ENCODE assay signal across 26 mouse cellular contexts in the genomic region with DNA sequence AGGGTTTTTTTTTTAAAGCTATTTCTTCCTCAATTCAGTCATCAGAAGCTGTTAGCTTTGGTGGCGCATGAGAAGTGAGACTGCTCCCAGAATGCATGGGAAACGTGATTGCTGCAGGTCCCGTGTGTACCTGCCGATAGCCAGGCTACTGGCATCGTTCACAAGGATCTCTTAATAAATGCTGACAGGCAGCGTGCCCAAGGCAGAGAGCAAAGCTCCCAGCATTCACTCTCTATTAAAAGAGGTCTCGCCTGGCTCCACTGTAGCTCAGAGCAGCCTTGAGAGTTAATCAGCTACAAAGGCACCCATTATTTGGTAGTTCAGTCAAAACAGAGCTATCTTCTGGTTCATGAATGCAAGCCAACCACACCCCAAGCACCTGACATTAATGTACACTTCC.
DNase-seq lines count a peak whose midpoint lies in the region; ATAC-seq and TF ChIP-seq lines count a peak whose summit lies in the region.
"Had no signal": no experiment of that assay in that cellular context is flagged by ENCODE, and none has a peak within 500 bp of the region (broad histone marks: within the 10 kb centered on the region; RNA-seq: fewer than 3 reads in every experiment).

No protein-coding gene starts in this region.

- no peaks in the 10 kb centered on the region for H3K4me1 ChIP-seq in cerebellum, adult 2 months (ENCODE audit: control insufficient read depth, insufficient read depth, low read length)
- H3K4me1 ChIP-seq in kidney, embryonic 15.5 days: no peaks in the 10 kb centered on the region
- no peaks in the 10 kb centered on the region for H3K4me1 ChIP-seq in midbrain, embryonic 15.5 days
- H3K4me1 ChIP-seq in midbrain, embryonic 11.5 days (ENCODE audit: control insufficient read depth, insufficient read depth, low read length): no peaks in the 10 kb centered on the region
- H3K4me1 ChIP-seq: forebrain, embryonic 13.5 days; hindbrain, embryonic 10.5 days; liver, embryonic 12.5 days; midbrain, embryonic 12.5 days; neural tube, embryonic 12.5 days had no signal

- no peak overlapping the region for H3K4me3 ChIP-seq in cerebellum, adult 2 months (replicated peaks; ENCODE audit: insufficient read depth, low read depth, low read length)
- no peak overlapping the region for H3K4me3 ChIP-seq in kidney, embryonic 15.5 days (replicated peaks)
- H3K4me3 ChIP-seq in midbrain, embryonic 15.5 days: no peak overlapping the region
- H3K4me3 ChIP-seq in midbrain, embryonic 11.5 days (ENCODE audit: low read depth, low read length): no peak overlapping the region
- H3K4me3 ChIP-seq: forebrain, embryonic 13.5 days; hindbrain, embryonic 10.5 days; liver, embryonic 12.5 days; midbrain, embryonic 12.5 days; myocyte; neural tube, embryonic 12.5 days had no signal

- no peak overlapping the region for H3K9ac ChIP-seq in kidney, embryonic 15.5 days
- no peak overlapping the region for H3K9ac ChIP-seq in midbrain, embryonic 15.5 days
- H3K9ac ChIP-seq in midbrain, embryonic 11.5 days (ENCODE audit: low read length): no peak overlapping the region
- H3K9ac ChIP-seq: forebrain, embryonic 13.5 days; liver, embryonic 12.5 days; liver, postnatal 0 days; midbrain, embryonic 12.5 days; neural tube, embryonic 12.5 days had no signal

- DNase-seq in cerebellum, postnatal 10 days: peak; percentile 7 to 13
- no peak for DNase-seq in cerebellum, adult 2 months
- peak; percentile 31 for DNase-seq in kidney, adult 11 months
- no peak for DNase-seq in midbrain, embryonic 11.5 days (ENCODE audit: low spot score, missing footprints)
- peak; percentile 10 to 13 for DNase-seq in kidney, postnatal 36 days
- no peak for DNase-seq in layer of hippocampus, adult 8-10 months (ENCODE audit: low spot score in 2 of 2)
- DNase-seq: adrenal gland, adult 2 months; adrenal gland, postnatal 36 days; cerebellum, adult 8-10 months; cerebellum, postnatal 36 days; heart, postnatal 14 days; left cerebral cortex, postnatal 4 days; liver, postnatal 0 days; lung, postnatal 36 days; thymus, adult 2 months; thymus, postnatal 36 days had no signal

- no peak for ATAC-seq in kidney, embryonic 15.5 days (replicated peaks; ENCODE audit: low FRiP score)
- ATAC-seq in midbrain, embryonic 15.5 days (replicated peaks): no peak
- ATAC-seq in midbrain, embryonic 11.5 days (ENCODE audit: low FRiP score): no peak
- ATAC-seq: activated CD4-positive, CD25-positive, alpha-beta regulatory T cell, adult 4 months; forebrain, embryonic 13.5 days; intestine, postnatal 0 days; liver, embryonic 12.5 days; liver, postnatal 0 days had no signal

- H3K9me3 ChIP-seq in kidney, embryonic 15.5 days (replicated peaks): no peaks in the 10 kb centered on the region
- H3K9me3 ChIP-seq in midbrain, embryonic 15.5 days: no peaks in the 10 kb centered on the region
- H3K9me3 ChIP-seq in midbrain, embryonic 11.5 days (ENCODE audit: control insufficient read depth, low read length): no peaks in the 10 kb centered on the region
- H3K9me3 ChIP-seq: forebrain, embryonic 13.5 days; hindbrain, embryonic 10.5 days; neural tube, embryonic 12.5 days had no signal

- no peak for TF ChIP-seq POLR2A in cerebellum, adult 2 months (IDR thresholded peaks at IDR 0.05; ENCODE audit: borderline replicate concordance, insufficient read depth, low read length)

- no peaks in the 10 kb centered on the region for H3K36me3 ChIP-seq in kidney, embryonic 15.5 days
- H3K36me3 ChIP-seq in midbrain, embryonic 15.5 days (replicated peaks): no peaks in the 10 kb centered on the region
- no peaks in the 10 kb centered on the region for H3K36me3 ChIP-seq in midbrain, embryonic 11.5 days (ENCODE audit: control insufficient read depth, insufficient read depth, low read length)
- H3K36me3 ChIP-seq: hindbrain, embryonic 10.5 days; liver, embryonic 12.5 days; midbrain, embryonic 12.5 days; neural tube, embryonic 12.5 days had no signal

- TF ChIP-seq CTCF in cerebellum, adult 2 months (IDR thresholded peaks at IDR 0.05; ENCODE audit: borderline replicate concordance, insufficient read depth, low read depth, low read length): no peak

- H3K4me2 ChIP-seq in kidney, embryonic 15.5 days: no peak overlapping the region
- no peak overlapping the region for H3K4me2 ChIP-seq in midbrain, embryonic 15.5 days
- H3K4me2 ChIP-seq in midbrain, embryonic 11.5 days: no peak overlapping the region
- H3K4me2 ChIP-seq: forebrain, embryonic 13.5 days; liver, embryonic 12.5 days; midbrain, embryonic 12.5 days; neural tube, embryonic 12.5 days had no signal

- 42% methylated on average over 7 of the region's 7 CpGs for WGBS in cerebellum, adult 2 months
- 84% methylated on average over 7 of the region's 7 CpGs for WGBS in kidney, embryonic 15.5 days
- WGBS in midbrain, embryonic 15.5 days: 43% methylated on average over 7 of the region's 7 CpGs
- WGBS in midbrain, embryonic 11.5 days: 91% methylated on average over 7 of the region's 7 CpGs

- no peaks in the 10 kb centered on the region for H3K27me3 ChIP-seq in cerebellum, adult 2 months (ENCODE audit: control insufficient read depth, insufficient read depth, low read length)
- no peaks in the 10 kb centered on the region for H3K27me3 ChIP-seq in kidney, embryonic 15.5 days
- no peaks in the 10 kb centered on the region for H3K27me3 ChIP-seq in midbrain, embryonic 15.5 days (replicated peaks)
- H3K27me3 ChIP-seq in midbrain, embryonic 11.5 days (ENCODE audit: control insufficient read depth, insufficient read depth, low read length): no peaks in the 10 kb centered on the region
- H3K27me3 ChIP-seq: forebrain, embryonic 13.5 days; liver, embryonic 12.5 days; midbrain, embryonic 12.5 days; neural tube, embryonic 12.5 days had no signal

- H3K27ac ChIP-seq in cerebellum, adult 2 months (ENCODE audit: insufficient read depth, low read length): no peak overlapping the region
- no peak overlapping the region for H3K27ac ChIP-seq in kidney, embryonic 15.5 days
- 0 out of 2 replicates have a peak overlapping the region, but pooled peaks have one; percentile 7 for H3K27ac ChIP-seq in midbrain, embryonic 15.5 days
- H3K27ac ChIP-seq in midbrain, embryonic 11.5 days (ENCODE audit: low read depth, low read length): no peak overlapping the region
- H3K27ac ChIP-seq: forebrain, embryonic 13.5 days; hindbrain, embryonic 10.5 days; liver, embryonic 12.5 days; midbrain, embryonic 12.5 days; neural tube, embryonic 12.5 days had no signal

Comparison
In these comparisons a context has a peak if more than half of its experiments do, and no peak if none do; other contexts are left out.
1. DNase-seq: peak in cerebellum, postnatal 10 days (2 of 2), kidney, adult 11 months (single experiment) and kidney, postnatal 36 days (2 of 2); none in cerebellum, adult 2 months (0 of 2), midbrain, embryonic 11.5 days (single experiment) and layer of hippocampus, adult 8-10 months (0 of 2).